Mouse (Mus musculus) left cerebral cortex, adult 9 months (tissue): Measurements from ENCODE around the gene Tmem176b.
"Not testable (repeated sequence)": the region's sequence is repeated elsewhere in the genome, so short reads cannot be mapped to it uniquely, and the experiment has no call there.

Experiments
- DNase-seq, 2 experiments: peaks; one replicate each; pipeline ENCODE4 v3.0.0; 2022; ENCODE audit warnings: low spot score in 2 of 2

The Tmem176b gene

GRCm38 (mm10) chr6:48840973-48841625 lies at the start of gene Tmem176b:
Gene Tmem176b (minus strand): TSS chr6:48841496.
- DNase-seq: peak; percentile 45 to 82

GRCm38 (mm10) chr6:48876510-48877135 lies 35.3 kb upstream of the Tmem176b start:
- peak in 1 of 2 experiments; percentile 41 for DNase-seq

- DNase-seq: no peak
Measured at GRCm38 (mm10) chr6:48875515-48875914, 34.2 kb upstream of the Tmem176b start.

- no peak for DNase-seq
Measured at GRCm38 (mm10) chr6:48874576-48874975, 33.3 kb upstream of the Tmem176b start.

GRCm38 (mm10) chr6:48872596-48872995 lies 31.3 kb upstream of the Tmem176b start, which contains the start of gene Aoc1:
Gene Aoc1 (plus strand): TSS chr6:48872896.
- DNase-seq: no peak

- DNase-seq: no peak
Measured at GRCm38 (mm10) chr6:48869774-48870173, 28.5 kb upstream of the Tmem176b start.

GRCm38 (mm10) chr6:48867158-48867557 lies 25.9 kb upstream of the Tmem176b start:
- no peak for DNase-seq

GRCm38 (mm10) chr6:48866355-48866950 lies 25.2 kb upstream of the Tmem176b start:
- not testable (repeated sequence) for DNase-seq

- no peak for DNase-seq
Measured at GRCm38 (mm10) chr6:48865152-48865745, 24.0 kb upstream of the Tmem176b start.

GRCm38 (mm10) chr6:48864723-48865122 lies 23.4 kb upstream of the Tmem176b start:
- DNase-seq: no peak

- no peak for DNase-seq
Measured at GRCm38 (mm10) chr6:48864181-48864580, 22.9 kb upstream of the Tmem176b start.

GRCm38 (mm10) chr6:48863488-48863887 lies 22.2 kb upstream of the Tmem176b start:
- DNase-seq: no peak

GRCm38 (mm10) chr6:48862816-48863215 lies 21.5 kb upstream of the Tmem176b start:
- no peak for DNase-seq

GRCm38 (mm10) chr6:48861616-48862280 lies 20.5 kb upstream of the Tmem176b start:
- no peak for DNase-seq

- no peak for DNase-seq
Measured at GRCm38 (mm10) chr6:48860851-48861250, 19.6 kb upstream of the Tmem176b start.

- peak in 1 of 2 experiments; percentile 44 for DNase-seq
Measured at GRCm38 (mm10) chr6:48860130-48860815, 19.0 kb upstream of the Tmem176b start.

GRCm38 (mm10) chr6:48857613-48858302 lies 16.5 kb upstream of the Tmem176b start:
- DNase-seq: no peak

- no peak for DNase-seq
Measured at GRCm38 (mm10) chr6:48854155-48854554, 12.9 kb upstream of the Tmem176b start.

GRCm38 (mm10) chr6:48851820-48852491 lies 10.7 kb upstream of the Tmem176b start:
- no peak for DNase-seq

GRCm38 (mm10) chr6:48845086-48845485 lies 3.8 kb upstream of the Tmem176b start:
- DNase-seq: no peak
